9 mouse cellular contexts compared by ENCODE assay signal in genomic region chr13:37477342-37477741, GRCm38 (mm10).
A peak's percentile ranks its signal among the peaks of the same experiment; 100 is the strongest.
DNase-seq lines count a peak whose midpoint lies in the region; ATAC-seq and TF ChIP-seq lines count a peak whose summit lies in the region.
"Had no signal": no experiment of that assay in that cellular context is flagged by ENCODE, and none has a peak within 500 bp of the region (broad histone marks: within the 10 kb centered on the region; RNA-seq: fewer than 3 reads in every experiment).

No protein-coding gene starts in this region.

- no peak for TF ChIP-seq POLR2A in CH12.LX (IDR thresholded peaks at IDR 0.05; ENCODE audit: low read depth, low read length)

- no peaks in the 10 kb centered on the region for H3K79me2 ChIP-seq in CH12.LX (replicated peaks; ENCODE audit: control insufficient read depth, extremely low read depth, insufficient read depth, poor library complexity, severe bottlenecking)

- WGBS in heart, embryonic 11.5 days (ENCODE audit: insufficient replicate concordance) = 14% methylated on average over 6 of the region's 6 CpGs
- 26% methylated on average over 6 of the region's 6 CpGs for WGBS in hindbrain, embryonic 10.5 days
- WGBS in liver, embryonic 15.5 days (ENCODE audit: insufficient replicate concordance) = 16% methylated on average over 6 of the region's 6 CpGs

- H3K9me3 ChIP-seq in heart, embryonic 11.5 days (replicated peaks; ENCODE audit: control insufficient read depth, low read length) = no peaks in the 10 kb centered on the region
- no peaks in the 10 kb centered on the region for H3K9me3 ChIP-seq in CH12.LX (replicated peaks; ENCODE audit: low read length)
- H3K9me3 ChIP-seq in hindbrain, embryonic 10.5 days = no peaks in the 10 kb centered on the region
- H3K9me3 ChIP-seq in liver, embryonic 15.5 days (replicated peaks) = no peaks in the 10 kb centered on the region

- dilution Hi-C loops in CH12.LX (cut with MboI; ENCODE audit: extremely low pct_ligation_motif_present, extremely low pct_unique_long_range_greater_than_20kb, low sequenced_read_pairs) = no loop called here

- H3K27me3 ChIP-seq in heart, embryonic 11.5 days (ENCODE audit: control insufficient read depth, insufficient read depth, low read length) = no peaks in the 10 kb centered on the region
- no peaks in the 10 kb centered on the region for H3K27me3 ChIP-seq in CH12.LX (replicated peaks)
- peaks cover 18% of the 10 kb centered on the region for H3K27me3 ChIP-seq in hindbrain, embryonic 10.5 days (ENCODE audit: insufficient read depth, poor library complexity, severe bottlenecking)
- H3K27me3 ChIP-seq in liver, embryonic 15.5 days = peaks cover 8% of the 10 kb centered on the region; the same call in 1 of the 2 replicates

- H3K4me1 ChIP-seq in heart, embryonic 11.5 days (ENCODE audit: control insufficient read depth, insufficient read depth, low read length) = peaks cover 22% of the 10 kb centered on the region
- 0 out of 4 replicates have a peak, but pooled peaks cover 0 to 2% of the 10 kb centered on the region in 2 experiments for H3K4me1 ChIP-seq in CH12.LX (ENCODE audit: control insufficient read depth in 1 of 2, insufficient read depth in 2 of 2)
- peaks cover 26% of the 10 kb centered on the region for H3K4me1 ChIP-seq in hindbrain, embryonic 10.5 days (replicated peaks)
- H3K4me1 ChIP-seq in liver, embryonic 15.5 days (replicated peaks) = peaks cover 26% of the 10 kb centered on the region

- peak overlapping the region; percentile 64; the same call in 1 of the 2 replicates for H3K9ac ChIP-seq in heart, embryonic 11.5 days (ENCODE audit: low read depth, low read length)
- no peak overlapping the region for H3K9ac ChIP-seq in CH12.LX (ENCODE audit: insufficient read depth, low read depth)
- H3K9ac ChIP-seq in liver, embryonic 15.5 days = no peak overlapping the region

- no peak for TF ChIP-seq CTCF in CH12.LX (conservative IDR thresholded peaks at IDR 0.05 in 1 of 2, IDR thresholded peaks at IDR 0.05 in 1 of 2; ENCODE audit: low read depth in 2 of 2, low read length in 2 of 2)

- no peak for TF ChIP-seq RAD21 in CH12.LX (IDR thresholded peaks at IDR 0.05; ENCODE audit: low read depth, low read length)

- in situ Hi-C loops in CH12.LX (cut with MboI; ENCODE audit: low pct_ligation_motif_present, low pct_unique_long_range_greater_than_20kb, low sequenced_read_pairs) = no loop called here

- H3K4me2 ChIP-seq in heart, embryonic 11.5 days = peak overlapping the region; percentile 70
- peak overlapping the region; percentile 82 for H3K4me2 ChIP-seq in CH12.LX (ENCODE audit: insufficient read depth, low read depth, poor library complexity, severe bottlenecking)
- H3K4me2 ChIP-seq in liver, embryonic 15.5 days = peak overlapping the region; percentile 45

- no peaks in the 10 kb centered on the region for H3K36me3 ChIP-seq in heart, embryonic 11.5 days (ENCODE audit: control insufficient read depth, insufficient read depth, low read length)
- no peaks in the 10 kb centered on the region for H3K36me3 ChIP-seq in CH12.LX (replicated peaks in 1 of 2; ENCODE audit: control insufficient read depth in 1 of 2, insufficient read depth in 1 of 2, low read length in 1 of 2)
- no peaks in the 10 kb centered on the region for H3K36me3 ChIP-seq in hindbrain, embryonic 10.5 days
- no peaks in the 10 kb centered on the region for H3K36me3 ChIP-seq in liver, embryonic 15.5 days (replicated peaks)

- H3K4me3 ChIP-seq in heart, embryonic 11.5 days (ENCODE audit: low read depth, low read length) = peak overlapping the region; percentile 28
- no peak overlapping the region for H3K4me3 ChIP-seq in CH12.LX (replicated peaks in 1 of 3; ENCODE audit: low read depth in 2 of 3, low read length in 2 of 3, poor library complexity in 1 of 3)
- peak overlapping the region; percentile 44 for H3K4me3 ChIP-seq in hindbrain, embryonic 10.5 days
- H3K4me3 ChIP-seq in liver, embryonic 15.5 days (replicated peaks) = peak overlapping the region; percentile 20; the same call in 1 of the 2 replicates
- H3K4me3 ChIP-seq: erythroblast, embryonic 14.5 days had no signal

- H3K27ac ChIP-seq in heart, embryonic 11.5 days (ENCODE audit: low read depth, low read length) = no peak overlapping the region
- no peak overlapping the region for H3K27ac ChIP-seq in CH12.LX (ENCODE audit: insufficient read depth, low read depth)
- peak overlapping the region; percentile 53 for H3K27ac ChIP-seq in hindbrain, embryonic 10.5 days
- no peak overlapping the region for H3K27ac ChIP-seq in liver, embryonic 15.5 days (replicated peaks)

- no peak for TF ChIP-seq EP300 in CH12.LX (IDR thresholded peaks at IDR 0.05; ENCODE audit: low read length)

- no peak for ATAC-seq in heart, embryonic 11.5 days (replicated peaks; ENCODE audit: insufficient number of reproducible peaks, low FRiP score, low TSS enrichment)
- ATAC-seq in liver, embryonic 15.5 days (ENCODE audit: insufficient read depth) = no peak
- ATAC-seq in cerebellum, adult (ENCODE audit: insufficient number of reproducible peaks, low FRiP score, low TSS enrichment) = no peak

- no peak for DNase-seq in heart, adult 8-10 months (ENCODE audit: low spot score)
- DNase-seq in CH12.LX (ENCODE audit: extremely low read depth) = no peak
- DNase-seq in hindbrain, embryonic 10.5 days (ENCODE audit: low spot score) = no peak
- DNase-seq in cerebellum, adult 8-10 months = no peak
- DNase-seq in spleen, adult 12 weeks (ENCODE audit: low spot score) = no peak

TF ChIP-seq in CH12.LX, 34 proteins besides CTCF, POLR2A, EP300 and RAD21:
- TF ChIP-seq MYC (IDR thresholded peaks at IDR 0.05; ENCODE audit: low read depth, low read length) = no peak
- no peak for TF ChIP-seq NELFE (IDR thresholded peaks at IDR 0.05; ENCODE audit: low read depth, low read length)
- no peak for TF ChIP-seq KAT2A (IDR thresholded peaks at IDR 0.05; ENCODE audit: insufficient replicate concordance, low read length)
- TF ChIP-seq NRF1 (IDR thresholded peaks at IDR 0.05; ENCODE audit: low read depth, low read length) = no peak
- TF ChIP-seq SIN3A (IDR thresholded peaks at IDR 0.05; ENCODE audit: low read length) = no peak
- TF ChIP-seq MAX (IDR thresholded peaks at IDR 0.05; ENCODE audit: low read length) = no peak
- no peak for TF ChIP-seq PAX5 (IDR thresholded peaks at IDR 0.05; ENCODE audit: low read length)
- no peak for TF ChIP-seq JUND (conservative IDR thresholded peaks at IDR 0.05; ENCODE audit: low read depth, low read length)
- TF ChIP-seq ZNF384 (IDR thresholded peaks at IDR 0.05; ENCODE audit: low read depth, low read length) = no peak
- TF ChIP-seq CHD1 (IDR thresholded peaks at IDR 0.05; ENCODE audit: low read depth, low read length) = no peak
TF ChIP-seq in CH12.LX: peak in this region for 0.

Comparison
In these comparisons a context has a peak if more than half of its experiments do, and no peak if none do; other contexts are left out.
1. H3K4me3 ChIP-seq: peak in heart, embryonic 11.5 days (single experiment), hindbrain, embryonic 10.5 days (single experiment) and liver, embryonic 15.5 days (single experiment); none in CH12.LX (0 of 3).
2. Peak in every context shown above with its lines, with median percentiles within 50 percentile points of each other: H3K4me2 ChIP-seq.